Mouse (Mus musculus) T-cell, adult 2 months (primary cell): ENCODE data around the gene Hspb6.

Experiments
- DNase-seq: peaks from one replicate; pipeline ENCODE4 v3.0.0; 2022; ENCODE audit warnings: low spot score

Gene Hspb6

GRCm38 (mm10) chr7:30552102-30553020 lies at the start of gene Hspb6, which contains the start of gene Proser3:
Gene Hspb6 (plus strand): TSS chr7:30552178.
Gene Proser3 (minus strand): TSS chr7:30552299.
- peak; percentile 95 for DNase-seq

- DNase-seq, result no peak
Observed at GRCm38 (mm10) chr7:30508061-30508460, 43.9 kb upstream of the Hspb6 start.

- no peak for DNase-seq
Observed at GRCm38 (mm10) chr7:30515003-30515760, 36.8 kb upstream of the Hspb6 start.

- DNase-seq, result no peak
Observed at GRCm38 (mm10) chr7:30518325-30518724, 33.7 kb upstream of the Hspb6 start.

- no peak for DNase-seq
Observed at GRCm38 (mm10) chr7:30520396-30520795, 31.6 kb upstream of the Hspb6 start.

GRCm38 (mm10) chr7:30520856-30521255 lies 31.1 kb upstream of the Hspb6 start:
- DNase-seq, result no peak

- no peak for DNase-seq
Observed at GRCm38 (mm10) chr7:30522871-30523270, 29.1 kb upstream of the Hspb6 start.

- no peak for DNase-seq
Observed at GRCm38 (mm10) chr7:30524487-30524886, 27.5 kb upstream of the Hspb6 start.

- DNase-seq, result no peak
Observed at GRCm38 (mm10) chr7:30525954-30526353, 26.0 kb upstream of the Hspb6 start.

- no peak for DNase-seq
Observed at GRCm38 (mm10) chr7:30526399-30526798, 25.6 kb upstream of the Hspb6 start.

GRCm38 (mm10) chr7:30526981-30527380 lies 25.0 kb upstream of the Hspb6 start:
- no peak for DNase-seq

- DNase-seq, result no peak
Observed at GRCm38 (mm10) chr7:30531291-30531815, 20.6 kb upstream of the Hspb6 start.

GRCm38 (mm10) chr7:30532931-30533330 lies 19.0 kb upstream of the Hspb6 start:
- DNase-seq, result no peak

- no peak for DNase-seq
Observed at GRCm38 (mm10) chr7:30533941-30534632, 17.9 kb upstream of the Hspb6 start.

- peak; percentile 95 for DNase-seq
Observed at GRCm38 (mm10) chr7:30534633-30535577, 17.1 kb upstream of the Hspb6 start, which contains the start of gene Arhgap33. Gene Arhgap33 (minus strand): TSS chr7:30535060.

GRCm38 (mm10) chr7:30540572-30540971 lies 11.4 kb upstream of the Hspb6 start:
- DNase-seq, result no peak

- DNase-seq, result no peak
Observed at GRCm38 (mm10) chr7:30544327-30544726, 7.7 kb upstream of the Hspb6 start.

- DNase-seq, result no peak
Observed at GRCm38 (mm10) chr7:30549880-30550279, 2.1 kb upstream of the Hspb6 start.

- no peak for DNase-seq
Observed at GRCm38 (mm10) chr7:30550603-30551002, 1.4 kb upstream of the Hspb6 start.

- no peak for DNase-seq
Observed at GRCm38 (mm10) chr7:30551445-30552101, 405 bp upstream of the Hspb6 start.
